Mouse (Mus musculus) neural tube, embryonic 12.5 days (tissue): ENCODE measurements around the gene Selenoi. TPM values are rescaled to one million over a fixed set of nuclear protein-coding genes. Genes with fewer than 3 reads are reported as not detected.
"Not testable (repeated sequence)": the region's sequence is repeated elsewhere in the genome, so short reads cannot be mapped to it uniquely, and the experiment has no call there.

ENCODE experiments used
- ATAC-seq: fragments of 200-750 bp; cut with Nextera tagmentation; 2 replicates; pipeline ENCODE4 v1.8.0; 2017; ENCODE audit warnings: low read depth, mild to moderate bottlenecking, moderate TSS enrichment, moderate library complexity; ENCODE audit not compliant: low FRiP score
- H3K27ac ChIP-seq: fragments of 300-500 bp; sonication (generic); 2 replicates; pipeline ENCODE4 v1.5.1; 2016
- H3K27me3 ChIP-seq: fragments of 300-500 bp; sonication (generic); replicated peaks from 2 replicates; pipeline ENCODE4 v1.6.1; 2016; ENCODE audit warnings: mild to moderate bottlenecking
- H3K36me3 ChIP-seq: fragments of 300-500 bp; sonication (generic); 2 replicates; pipeline ENCODE4 v1.6.1; 2016; ENCODE audit warnings: mild to moderate bottlenecking
- H3K4me1 ChIP-seq: fragments of 300-500 bp; sonication (generic); 2 replicates; pipeline ENCODE4 v1.6.1; 2016
- H3K4me2 ChIP-seq: fragments of 300-500 bp; sonication (generic); replicated peaks from 2 replicates; pipeline ENCODE4 v1.6.1; 2016; ENCODE audit warnings: mild to moderate bottlenecking
- H3K4me3 ChIP-seq: fragments of 300-500 bp; sonication (generic); 2 replicates; pipeline ENCODE4 v1.5.1; 2016
- H3K9ac ChIP-seq: fragments of 300-500 bp; sonication (generic); 2 replicates; pipeline ENCODE4 v1.6.1; 2016; ENCODE audit warnings: mild to moderate bottlenecking
- H3K9me3 ChIP-seq: fragments of 300-500 bp; sonication (generic); 2 replicates; pipeline ENCODE4 v1.6.1; 2016; ENCODE audit warnings: mild to moderate bottlenecking
- WGBS: fragments of 180-500 bp; shearing (Covaris S2); methylation state at CpG from one replicate; pipeline ENCODE4 v1.1.7; 2016; 5-methylcytosine and 5-hydroxymethylcytosine counted together
- polyA plus RNA-seq: library from polyadenylated mRNA; unstranded; fragments of >200 nt; fragmentation: Nextera tagmentation; extraction: Ambion mirVana; gene quantifications from 2 replicates; pipeline ENCODE4 v1.2.1, GENCODE M21; 2016

Selenoi gene
- polyA plus RNA-seq, 1 experiment from 2014 or later, result 23.2 TPM

GRCm38 (mm10) chr5:30210758-30211157 is 21.6 kb upstream of the Selenoi start:
- ATAC-seq, H3K4me2 ChIP-seq, H3K27me3 ChIP-seq, H3K4me1 ChIP-seq, H3K4me3 ChIP-seq, H3K9ac ChIP-seq, H3K27ac ChIP-seq, H3K36me3 ChIP-seq, H3K9me3 ChIP-seq: not testable (repeated sequence)
- 90% methylated on average over 5 of the region's 5 CpGs for WGBS

GRCm38 (mm10) chr5:30214889-30215288 is 17.5 kb upstream of the Selenoi start:
- Histone ChIP-seq H3K36me3 (no peaks in the 10 kb centered on the region), H3K9me3 (no peaks in the 10 kb centered on the region), H3K4me2 (no peak overlapping the region), H3K4me1 (no peaks in the 10 kb centered on the region), H3K4me3 (no peak overlapping the region), H3K9ac (no peak overlapping the region), H3K27me3 (no peaks in the 10 kb centered on the region), H3K27ac (no peak overlapping the region)
- WGBS, result 11% methylated on average over 4 of the region's 4 CpGs
- no peak for ATAC-seq

- H3K36me3 ChIP-seq, result no peaks in the 10 kb centered on the region
- WGBS, result 80% methylated on average over 5 of the region's 5 CpGs
- H3K9ac ChIP-seq, result no peak overlapping the region
- no peak overlapping the region for H3K27ac ChIP-seq
- no peaks in the 10 kb centered on the region for H3K27me3 ChIP-seq
- H3K4me2 ChIP-seq, result no peak overlapping the region
- H3K9me3 ChIP-seq, result no peaks in the 10 kb centered on the region
- no peak for ATAC-seq
- H3K4me3 ChIP-seq, result no peak overlapping the region
- H3K4me1 ChIP-seq, result no peaks in the 10 kb centered on the region
Measured at GRCm38 (mm10) chr5:30215970-30216369, 16.4 kb upstream of the Selenoi start.

GRCm38 (mm10) chr5:30219715-30220114 is 12.7 kb upstream of the Selenoi start:
- Histone ChIP-seq H3K36me3 (0 out of 2 replicates have a peak, but pooled peaks cover 6% of the 10 kb centered on the region), H3K27me3 (no peaks in the 10 kb centered on the region), H3K9me3 (no peaks in the 10 kb centered on the region), H3K9ac (no peak overlapping the region), H3K4me1 (no peaks in the 10 kb centered on the region), H3K4me3 (no peak overlapping the region), H3K4me2 (no peak overlapping the region), H3K27ac (no peak overlapping the region)
- WGBS, result 90% methylated on average over 2 of the region's 2 CpGs
- ATAC-seq, result no peak

GRCm38 (mm10) chr5:30220666-30221065 is 11.7 kb upstream of the Selenoi start:
- no peak overlapping the region for H3K4me2 ChIP-seq
- no peaks in the 10 kb centered on the region for H3K4me1 ChIP-seq
- no peak for ATAC-seq
- 86% methylated on average over 8 of the region's 8 CpGs for WGBS
- no peak overlapping the region for H3K27ac ChIP-seq
- H3K9me3 ChIP-seq, result no peaks in the 10 kb centered on the region
- no peaks in the 10 kb centered on the region for H3K27me3 ChIP-seq
- H3K4me3 ChIP-seq, result no peak overlapping the region
- H3K36me3 ChIP-seq, result 0 out of 2 replicates have a peak, but pooled peaks cover 6% of the 10 kb centered on the region
- H3K9ac ChIP-seq, result no peak overlapping the region

- no peaks in the 10 kb centered on the region for H3K27me3 ChIP-seq
- no peak overlapping the region for H3K9ac ChIP-seq
- H3K4me2 ChIP-seq, result no peak overlapping the region
- no peaks in the 10 kb centered on the region for H3K9me3 ChIP-seq
- ATAC-seq, result no peak
- WGBS, result 98% methylated on average over 8 of the region's 8 CpGs
- H3K4me3 ChIP-seq, result no peak overlapping the region
- no peak overlapping the region for H3K27ac ChIP-seq
- H3K36me3 ChIP-seq, result 0 out of 2 replicates have a peak, but pooled peaks cover 6% of the 10 kb centered on the region
- no peaks in the 10 kb centered on the region for H3K4me1 ChIP-seq
Measured at GRCm38 (mm10) chr5:30222681-30223080, 9.7 kb upstream of the Selenoi start.

- no peak overlapping the region for H3K4me3 ChIP-seq
- H3K9me3 ChIP-seq, result no peaks in the 10 kb centered on the region
- no peaks in the 10 kb centered on the region for H3K36me3 ChIP-seq
- H3K4me2 ChIP-seq, result no peak overlapping the region
- H3K4me1 ChIP-seq, result peaks cover 18% of the 10 kb centered on the region
- H3K27me3 ChIP-seq, result no peaks in the 10 kb centered on the region
- no peak overlapping the region for H3K9ac ChIP-seq
- no peak for ATAC-seq
- 88% methylated on average over 4 of the region's 4 CpGs for WGBS
- no peak overlapping the region for H3K27ac ChIP-seq
Measured at GRCm38 (mm10) chr5:30230901-30231300, 1.5 kb upstream of the Selenoi start.

GRCm38 (mm10) chr5:30231891-30232270 is 500 bp upstream of the Selenoi start:
- Histone ChIP-seq H3K9ac (peak overlapping the region; percentile 55), H3K4me2 (peak overlapping the region; percentile 84), H3K4me3 (peak overlapping the region; percentile 82), H3K36me3 (no peaks in the 10 kb centered on the region), H3K9me3 (no peaks in the 10 kb centered on the region), H3K27ac (peak overlapping the region; percentile 54; the same call in 1 of the 2 replicates), H3K4me1 (peaks cover 18% of the 10 kb centered on the region), H3K27me3 (no peaks in the 10 kb centered on the region)
- WGBS, result 51% methylated on average over 16 of the region's 16 CpGs
- no peak; the same call in 1 of the 2 replicates for ATAC-seq

GRCm38 (mm10) chr5:30233042-30233441 is 661 bp downstream of the Selenoi start:
- WGBS, result 2% methylated on average over 15 of the region's 15 CpGs
- H3K4me1 ChIP-seq, result peaks cover 18% of the 10 kb centered on the region
- H3K27ac ChIP-seq, result peak overlapping the region; percentile 79
- H3K9ac ChIP-seq, result peak overlapping the region; percentile 76
- no peaks in the 10 kb centered on the region for H3K9me3 ChIP-seq
- H3K36me3 ChIP-seq, result no peaks in the 10 kb centered on the region
- peak overlapping the region; percentile 84 for H3K4me2 ChIP-seq
- no peak for ATAC-seq
- no peaks in the 10 kb centered on the region for H3K27me3 ChIP-seq
- H3K4me3 ChIP-seq, result peak overlapping the region; percentile 82

GRCm38 (mm10) chr5:30233979-30234378 is 1.6 kb downstream of the Selenoi start:
- Histone ChIP-seq H3K4me1 (peaks cover 18% of the 10 kb centered on the region), H3K9me3 (no peaks in the 10 kb centered on the region), H3K9ac (no peak overlapping the region), H3K27ac (no peak overlapping the region), H3K27me3 (no peaks in the 10 kb centered on the region), H3K36me3 (no peaks in the 10 kb centered on the region), H3K4me2 (peak overlapping the region; percentile 84), H3K4me3 (0 out of 2 replicates have a peak overlapping the region, but pooled peaks have one; percentile 82)
- ATAC-seq, result no peak
- WGBS, result 74% methylated on average over 8 of the region's 8 CpGs

- Histone ChIP-seq H3K4me2 (no peak overlapping the region), H3K4me1 (peaks cover 18% of the 10 kb centered on the region), H3K36me3 (no peaks in the 10 kb centered on the region), H3K9me3 (no peaks in the 10 kb centered on the region), H3K27ac (no peak overlapping the region), H3K9ac (no peak overlapping the region), H3K27me3 (no peaks in the 10 kb centered on the region), H3K4me3 (no peak overlapping the region)
- no peak for ATAC-seq
- 98% methylated on average over 2 of the region's 2 CpGs for WGBS
Measured at GRCm38 (mm10) chr5:30235641-30236126, 3.3 kb downstream of the Selenoi start.

GRCm38 (mm10) chr5:30238533-30238932 is 6.2 kb downstream of the Selenoi start:
- Histone ChIP-seq H3K4me2 (no peak overlapping the region), H3K9me3 (no peaks in the 10 kb centered on the region), H3K4me3 (no peak overlapping the region), H3K36me3 (no peaks in the 10 kb centered on the region), H3K9ac (no peak overlapping the region), H3K4me1 (peaks cover 8% of the 10 kb centered on the region), H3K27me3 (no peaks in the 10 kb centered on the region), H3K27ac (no peak overlapping the region)
- 97% methylated on average over 5 of the region's 5 CpGs for WGBS
- ATAC-seq, result no peak

GRCm38 (mm10) chr5:30240552-30240951 is 8.2 kb downstream of the Selenoi start:
- Histone ChIP-seq H3K4me3 (no peak overlapping the region), H3K4me1 (0 out of 2 replicates have a peak, but pooled peaks cover 6% of the 10 kb centered on the region), H3K27ac (no peak overlapping the region), H3K27me3 (no peaks in the 10 kb centered on the region), H3K9me3 (no peaks in the 10 kb centered on the region), H3K36me3 (no peaks in the 10 kb centered on the region), H3K4me2 (no peak overlapping the region), H3K9ac (no peak overlapping the region)
- ATAC-seq, result no peak
- 94% methylated on average over 7 of the region's 7 CpGs for WGBS
